Mouse (Mus musculus) lung, embryonic 14.5 days (tissue): ENCODE measurements around the gene Matn4. TPM values are rescaled to one million over a fixed set of nuclear protein-coding genes. Genes with fewer than 3 reads are reported as not detected.
A peak's percentile ranks its signal among the peaks of the same experiment; 100 is the strongest.

Experiments
- ATAC-seq: fragments of 200-750 bp; cut with Nextera tagmentation; 2 replicates; pipeline ENCODE4 v1.8.0; 2017; ENCODE audit warnings: mild to moderate bottlenecking, moderate TSS enrichment, moderate library complexity; ENCODE audit not compliant: insufficient read depth
- DNase-seq: peaks from one replicate; pipeline ENCODE4 v3.0.0-alpha.2; 2015
- H3K27ac ChIP-seq: fragments of 300-500 bp; sonication (generic); 2 replicates; pipeline ENCODE4 v1.5.1; 2014; ENCODE audit warnings: low read depth, mild to moderate bottlenecking, moderate library complexity
- H3K27me3 ChIP-seq: fragments of 300-500 bp; sonication (generic); 2 replicates; pipeline ENCODE4 v1.6.1; 2014; ENCODE audit warnings: low read length, control low read depth; ENCODE audit not compliant: insufficient read depth
- H3K36me3 ChIP-seq: fragments of 300-500 bp; sonication (generic); 2 replicates; pipeline ENCODE4 v1.6.1; 2014; ENCODE audit warnings: control low read depth; ENCODE audit not compliant: insufficient read depth
- H3K4me1 ChIP-seq: fragments of 300-500 bp; sonication (generic); 2 replicates; pipeline ENCODE4 v1.6.1; 2014; ENCODE audit warnings: antibody characterized with exemption, control low read depth; ENCODE audit not compliant: insufficient read depth
- H3K4me2 ChIP-seq: fragments of 300-500 bp; sonication (generic); 2 replicates; pipeline ENCODE4 v1.6.1; 2014; ENCODE audit warnings: mild to moderate bottlenecking
- H3K4me3 ChIP-seq: fragments of 300-500 bp; sonication (generic); 2 replicates; pipeline ENCODE4 v1.5.1; 2014; ENCODE audit warnings: low read depth, low read length
- H3K9ac ChIP-seq: fragments of 300-500 bp; sonication (generic); 2 replicates; pipeline ENCODE4 v1.6.1; 2014
- H3K9me3 ChIP-seq: fragments of 300-500 bp; sonication (generic); 2 replicates; pipeline ENCODE4 v1.6.1; 2016; ENCODE audit warnings: low read depth, low read length, control low read depth
- CTCF ChIP-seq: IDR thresholded peaks from 2 replicates; pipeline ENCODE4 v1.5.1; 2016; ENCODE audit warnings: antibody characterized with exemption, low read depth
- WGBS: fragments of 180-500 bp; shearing (Covaris S2); extraction: QIAGEN DNeasy Blood & Tissue Kit; methylation state at CpG from one replicate; pipeline ENCODE4 v1.1.7; 2014; 5-methylcytosine and 5-hydroxymethylcytosine counted together
- polyA plus RNA-seq: library from polyadenylated mRNA; unstranded; fragments of >200 nt; fragmentation: Nextera tagmentation; extraction: Ambion mirVana; gene quantifications from 2 replicates; pipeline ENCODE4 v1.2.1, GENCODE M21; 2014

Matn4 gene
- polyA plus RNA-seq, 1 experiment from 2014 or later = 6.7 TPM

DNA sequence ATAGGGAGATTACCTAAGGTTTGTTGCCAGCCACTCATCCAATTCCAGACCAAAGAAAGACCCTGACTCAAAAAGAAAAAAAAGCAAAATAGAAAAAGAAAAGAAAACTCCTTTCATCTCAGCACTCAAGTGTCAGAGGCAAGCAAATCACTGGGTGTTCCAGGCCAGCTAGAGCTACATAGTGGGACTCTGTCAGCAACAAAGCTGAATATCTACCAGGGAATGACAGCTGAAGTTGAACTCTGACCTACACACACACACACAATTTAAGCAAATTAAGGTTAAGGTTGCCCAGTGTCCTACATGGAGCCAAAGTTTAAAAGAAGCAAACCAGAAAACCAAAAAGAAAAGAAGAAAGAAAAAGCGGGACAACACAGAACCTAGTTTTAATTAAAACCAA lies 43.2 kb upstream of the Matn4 start:
- Histone ChIP-seq H3K4me1 (peaks cover 21% of the 10 kb centered on the region), H3K27me3 (no peaks in the 10 kb centered on the region), H3K9me3 (no peaks in the 10 kb centered on the region), H3K27ac (no peak overlapping the region), H3K4me3 (no peak overlapping the region), H3K9ac (no peak overlapping the region), H3K4me2 (no peak overlapping the region), H3K36me3 (no peaks in the 10 kb centered on the region)
- DNase-seq = no peak
- ATAC-seq = no peak
- no peak for TF ChIP-seq CTCF
- WGBS = 71% methylated on average over 1 of the region's 1 CpGs

DNA sequence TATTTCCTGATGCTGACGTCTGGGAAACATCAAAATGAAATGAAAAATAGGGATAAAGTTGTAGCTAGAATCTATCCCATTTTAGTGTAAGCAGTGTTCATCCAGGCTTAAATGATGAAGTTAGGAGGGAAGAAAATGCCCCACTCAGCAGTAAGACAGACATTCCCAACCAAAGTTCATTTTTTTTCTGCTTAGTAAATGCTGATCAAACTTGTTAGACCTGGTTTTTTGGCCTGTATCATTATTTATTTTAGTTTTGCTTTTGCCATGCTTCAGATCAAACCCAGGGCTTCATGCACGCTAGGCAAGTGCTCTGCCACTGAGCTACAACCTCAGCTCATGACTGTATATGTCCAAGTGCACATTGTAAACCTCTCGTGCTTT lies 41.1 kb upstream of the Matn4 start:
- no peak for ATAC-seq
- H3K9ac ChIP-seq = no peak overlapping the region
- no peaks in the 10 kb centered on the region for H3K36me3 ChIP-seq
- TF ChIP-seq CTCF = no peak
- H3K27me3 ChIP-seq = no peaks in the 10 kb centered on the region
- peaks cover 8% of the 10 kb centered on the region; the same call in 1 of the 2 replicates for H3K4me1 ChIP-seq
- H3K4me3 ChIP-seq = no peak overlapping the region
- H3K27ac ChIP-seq = no peak overlapping the region
- H3K9me3 ChIP-seq = no peaks in the 10 kb centered on the region
- DNase-seq = no peak
- 70% methylated on average over 3 of the region's 3 CpGs for WGBS
- H3K4me2 ChIP-seq = no peak overlapping the region

DNA sequence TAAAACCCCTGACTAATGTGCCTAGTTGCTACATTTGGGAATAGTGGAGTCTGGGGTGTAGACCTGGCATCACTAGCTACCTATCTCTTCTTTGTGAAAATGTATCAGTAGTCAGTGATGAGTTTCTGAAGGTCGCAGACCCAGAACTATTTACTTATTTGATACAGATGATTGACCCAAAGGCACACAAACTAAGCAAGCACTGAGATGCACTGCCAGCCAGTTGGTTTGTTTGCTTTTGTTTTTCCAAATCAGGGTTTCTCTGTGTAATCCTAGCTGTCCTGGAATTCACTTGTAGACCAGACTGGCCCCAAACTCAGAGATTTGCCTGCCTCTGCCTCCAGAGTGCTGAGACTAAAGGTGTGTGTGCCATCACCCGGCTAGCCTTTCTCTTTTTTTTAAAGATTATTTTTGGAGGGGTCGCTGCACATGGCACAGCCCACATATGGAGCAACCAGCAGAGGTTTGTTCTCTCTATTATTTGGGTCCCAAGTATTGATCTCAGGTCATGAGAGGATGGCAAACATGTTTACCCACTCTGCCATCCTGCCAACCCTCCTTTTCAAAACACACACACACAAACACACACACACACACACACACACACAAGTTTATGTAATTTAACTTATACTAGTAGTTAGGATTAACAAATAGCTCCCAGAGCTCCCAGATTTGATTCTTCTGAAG lies 40.6 kb upstream of the Matn4 start:
- no peak for DNase-seq
- no peaks in the 10 kb centered on the region for H3K27me3 ChIP-seq
- no peak for TF ChIP-seq CTCF
- H3K36me3 ChIP-seq = no peaks in the 10 kb centered on the region
- no peak overlapping the region for H3K4me3 ChIP-seq
- no peak for ATAC-seq
- H3K4me2 ChIP-seq = no peak overlapping the region
- H3K9ac ChIP-seq = no peak overlapping the region
- H3K4me1 ChIP-seq = peaks cover 8% of the 10 kb centered on the region; the same call in 1 of the 2 replicates
- H3K9me3 ChIP-seq = no peaks in the 10 kb centered on the region
- no peak overlapping the region for H3K27ac ChIP-seq
- 74% methylated on average over 3 of the region's 3 CpGs for WGBS

DNA sequence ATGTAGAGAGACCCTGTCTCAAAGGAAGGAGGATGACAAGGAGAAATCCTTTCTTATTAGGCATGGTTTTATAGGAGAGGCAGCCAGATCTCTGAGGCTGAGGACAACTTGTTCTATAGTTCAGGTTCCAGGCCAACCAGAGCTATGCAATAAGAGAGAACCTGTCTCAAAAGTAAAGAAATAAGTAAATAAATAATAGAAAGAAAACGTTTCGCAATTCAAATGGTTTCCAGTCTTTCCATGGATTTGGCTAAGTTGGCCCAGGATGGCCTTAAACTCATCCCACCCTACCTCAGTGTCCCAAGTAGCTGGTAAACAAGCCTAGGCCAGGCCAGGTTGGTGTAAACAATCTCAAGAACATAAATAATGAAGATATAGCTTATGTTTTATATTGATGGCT lies 39.7 kb upstream of the Matn4 start:
- Histone ChIP-seq H3K27me3 (no peaks in the 10 kb centered on the region), H3K36me3 (no peaks in the 10 kb centered on the region), H3K4me2 (no peak overlapping the region), H3K27ac (no peak overlapping the region), H3K9me3 (no peaks in the 10 kb centered on the region), H3K4me1 (peaks cover 12% of the 10 kb centered on the region), H3K9ac (no peak overlapping the region), H3K4me3 (no peak overlapping the region)
- no peak for DNase-seq
- 68% methylated on average over 2 of the region's 2 CpGs for WGBS
- no peak for TF ChIP-seq CTCF
- ATAC-seq = no peak

DNA sequence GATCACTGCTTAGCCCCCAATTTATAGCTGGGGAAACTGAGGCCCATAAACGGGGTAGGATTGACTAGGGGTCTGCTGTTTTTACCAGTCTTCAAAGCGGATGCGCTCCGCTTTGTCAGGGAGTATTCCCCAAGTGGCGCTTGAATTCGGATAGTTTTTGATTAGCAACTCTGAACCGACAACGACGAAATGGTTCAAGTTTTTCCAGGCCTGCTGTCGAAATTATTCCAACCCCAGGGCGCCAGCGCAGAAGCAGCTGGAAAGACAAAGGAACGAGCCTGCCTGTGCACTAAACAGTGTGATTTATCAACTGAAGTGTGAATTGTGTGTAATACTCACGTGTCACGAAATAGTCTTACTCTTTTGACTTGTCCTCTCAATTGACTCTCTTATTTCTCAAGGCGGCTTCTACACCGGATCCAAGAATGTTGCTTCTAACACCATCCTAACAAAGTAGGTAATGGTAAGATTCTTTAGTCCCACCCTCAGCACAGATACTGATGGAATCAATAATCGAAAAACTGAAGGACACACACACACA lies 38.6 kb upstream of the Matn4 start, which contains the start of gene Sdc4:
Gene Sdc4, minus strand, starts transcription at position 428 of the 541 bp plus-strand sequence.
- peaks cover 19% of the 10 kb centered on the region for H3K4me1 ChIP-seq
- DNase-seq (no peak), ATAC-seq (0 out of 2 replicates have a peak, but pooled peaks have one; percentile 4)
- no peaks in the 10 kb centered on the region for H3K27me3 ChIP-seq
- H3K36me3 ChIP-seq = no peaks in the 10 kb centered on the region
- no peaks in the 10 kb centered on the region for H3K9me3 ChIP-seq
- TF ChIP-seq CTCF = no peak
- 6% methylated on average over 18 of the region's 18 CpGs for WGBS
- peak within 1 kb of the TSS; percentile 70 for H3K4me3 ChIP-seq
- peak within 1 kb of the TSS; percentile 60; the same call in 1 of the 2 replicates for H3K27ac ChIP-seq
- peak within 1 kb of the TSS; percentile 80 for H3K9ac ChIP-seq
- peak within 1 kb of the TSS; percentile 87 for H3K4me2 ChIP-seq

DNA sequence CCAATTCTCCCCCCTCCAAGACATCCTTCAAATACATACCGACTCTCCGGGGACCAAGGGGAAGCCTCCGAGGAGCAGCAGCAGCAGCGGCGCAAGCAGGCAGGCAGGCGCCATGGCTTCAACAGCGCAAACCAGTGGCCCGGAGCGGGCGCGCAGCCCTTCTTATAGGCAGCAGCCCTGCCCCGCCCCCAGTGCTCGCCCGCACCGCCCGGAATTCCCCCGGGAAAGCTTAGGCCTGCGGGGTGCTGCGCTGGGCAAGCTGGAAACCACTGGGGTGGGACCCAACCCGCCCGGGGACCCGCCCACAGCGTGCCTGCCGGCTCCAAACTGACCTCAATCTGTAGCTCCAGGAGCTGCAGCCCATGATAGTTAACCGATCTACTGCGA lies 38.1 kb upstream of the Matn4 start:
- peak; percentile 93 for ATAC-seq
- peak overlapping the region; percentile 80 for H3K9ac ChIP-seq

DNA sequence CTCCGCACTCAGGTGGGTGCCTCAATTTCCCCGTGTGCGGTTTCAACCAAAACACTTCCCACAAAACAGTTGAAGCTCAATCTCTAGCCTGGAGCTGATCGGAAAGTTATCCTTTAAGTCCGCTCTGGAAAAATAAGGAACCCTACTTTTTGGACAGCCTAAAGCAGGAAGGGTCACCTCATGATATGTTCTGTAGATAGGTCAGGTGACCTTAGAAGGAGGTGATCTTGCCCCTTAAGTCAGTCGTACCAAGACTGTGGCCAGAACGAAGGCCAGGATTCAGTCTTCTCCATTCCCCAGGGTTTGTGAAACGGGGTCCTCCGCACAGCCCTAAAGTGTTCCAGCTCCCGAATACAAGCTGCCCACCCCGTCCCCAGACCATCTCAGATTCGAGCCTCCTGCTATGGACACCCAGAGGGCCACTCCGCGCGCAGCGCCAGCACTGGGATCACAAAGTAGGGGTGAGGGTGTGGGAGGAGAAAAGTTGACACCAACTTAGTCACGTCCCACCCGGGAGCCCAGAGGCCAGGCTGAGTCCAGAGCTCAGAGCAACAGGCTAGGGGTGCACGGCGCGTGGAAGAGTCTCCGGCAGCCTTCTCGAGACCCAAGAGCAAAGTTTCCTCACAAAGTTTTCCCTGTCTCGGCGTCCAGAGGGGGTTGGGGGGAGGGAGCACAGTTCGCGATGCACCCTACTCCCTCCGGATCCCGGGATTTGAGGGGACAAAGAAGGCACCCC lies 37.5 kb upstream of the Matn4 start:
- ATAC-seq (peak; percentile 57), DNase-seq (peak; percentile 59)
- 3% methylated on average over 29 of the region's 29 CpGs for WGBS
- Histone ChIP-seq H3K9ac (peak overlapping the region; percentile 80), H3K27ac (peak overlapping the region; percentile 60; the same call in 1 of the 2 replicates), H3K4me2 (peak overlapping the region; percentile 87), H3K9me3 (no peaks in the 10 kb centered on the region), H3K36me3 (no peaks in the 10 kb centered on the region), H3K4me3 (peak overlapping the region; percentile 70), H3K4me1 (peaks cover 24% of the 10 kb centered on the region), H3K27me3 (no peaks in the 10 kb centered on the region)
- TF ChIP-seq CTCF = no peak

More for the DNA sequence above, 38.1 kb upstream of the Matn4 start:
- H3K27me3 ChIP-seq = no peaks in the 10 kb centered on the region
- H3K4me3 ChIP-seq = peak overlapping the region; percentile 70
- peaks cover 20% of the 10 kb centered on the region for H3K4me1 ChIP-seq
- no peaks in the 10 kb centered on the region for H3K36me3 ChIP-seq
- H3K4me2 ChIP-seq = peak overlapping the region; percentile 87
- DNase-seq = peak; percentile 92
- TF ChIP-seq CTCF = peak; percentile 39; the same call in 1 of the 2 replicates
- peak overlapping the region; percentile 60; the same call in 1 of the 2 replicates for H3K27ac ChIP-seq
- 0% methylated on average over 26 of the region's 26 CpGs for WGBS
- no peaks in the 10 kb centered on the region for H3K9me3 ChIP-seq
